Mouse (Mus musculus): Measurements from ENCODE around the gene Hes5.

Gene Hes5

DNA sequence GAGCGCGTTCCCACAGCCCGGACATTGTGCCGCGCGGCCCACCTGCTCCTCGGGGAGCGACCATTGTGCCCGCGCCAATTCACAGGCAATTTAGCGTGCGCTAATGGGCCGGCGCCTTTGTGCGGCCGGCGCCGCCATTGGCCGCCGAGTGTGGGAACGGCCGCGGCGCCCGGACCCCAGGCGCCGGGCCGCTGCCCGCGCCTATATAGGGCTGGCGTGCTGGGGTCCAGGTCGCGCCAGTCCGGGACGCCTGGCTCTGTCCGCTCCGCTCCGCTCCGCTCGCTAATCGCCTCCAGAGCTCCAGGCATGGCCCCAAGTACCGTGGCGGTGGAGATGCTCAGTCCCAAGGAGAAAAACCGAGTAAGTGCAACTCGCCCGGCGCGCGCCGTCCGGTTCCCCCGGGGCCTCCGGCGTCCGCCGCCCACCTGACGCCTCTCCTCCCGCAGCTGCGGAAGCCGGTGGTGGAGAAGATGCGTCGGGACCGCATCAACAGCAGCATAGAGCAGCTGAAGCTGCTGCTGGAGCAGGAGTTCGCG lies at the start of gene Hes5:
Gene Hes5 (plus strand): TSS at position 234 of the 536 bp plus-strand sequence.
- DNase-seq (ENCODE audit: low spot score), result no peak

DNA sequence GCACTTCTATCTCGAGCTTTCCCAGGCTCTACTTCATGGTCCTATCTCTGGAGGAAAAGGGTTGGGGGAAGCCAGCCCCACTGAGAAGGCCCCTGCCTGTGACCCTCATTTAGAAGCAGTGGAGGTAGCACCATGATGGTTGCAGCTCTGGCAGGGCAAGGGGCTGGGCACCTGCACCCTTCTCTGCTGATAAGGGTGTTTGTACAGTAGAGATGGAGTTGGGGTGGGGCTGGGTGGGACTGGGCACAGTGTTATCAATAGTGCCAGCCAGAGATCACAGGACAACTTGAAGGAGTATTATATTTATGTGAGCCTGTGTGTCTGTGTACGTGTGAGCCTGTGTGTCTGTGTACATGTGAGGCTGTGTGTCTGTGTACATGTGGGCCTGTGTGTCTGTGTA lies 49.1 kb upstream of the Hes5 start:
- DNase-seq (ENCODE audit: low spot score), result no peak

- no peak for DNase-seq (ENCODE audit: low spot score)
Measured at GRCm38 (mm10) chr4:154913845-154914244, 46.9 kb upstream of the Hes5 start.

GRCm38 (mm10) chr4:154914252-154914651 lies 46.5 kb upstream of the Hes5 start:
- no peak for DNase-seq (ENCODE audit: low spot score)

GRCm38 (mm10) chr4:154914707-154915106 lies 46.0 kb upstream of the Hes5 start:
- no peak for DNase-seq (ENCODE audit: low spot score)

- no peak for DNase-seq (ENCODE audit: low spot score)
Measured at GRCm38 (mm10) chr4:154915286-154915685, 45.4 kb upstream of the Hes5 start.

DNA sequence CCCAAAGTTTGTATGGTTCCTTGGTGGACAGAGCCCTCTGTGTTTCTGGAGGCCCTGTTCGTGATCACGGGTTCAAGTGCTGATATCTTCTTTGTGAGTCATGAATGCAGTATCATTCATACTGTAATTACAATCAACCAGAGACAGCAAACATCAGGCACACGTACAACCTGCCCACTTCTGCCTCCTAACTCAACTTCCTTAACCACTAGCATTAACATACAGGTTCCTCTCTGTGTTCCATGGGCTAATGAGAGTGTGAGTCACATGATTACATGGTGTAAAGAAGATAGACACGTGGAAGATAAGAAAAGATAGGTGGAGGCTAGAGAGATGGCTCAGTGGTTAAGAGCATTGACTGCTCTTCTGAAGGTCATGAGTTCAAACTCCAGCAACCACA lies 44.1 kb upstream of the Hes5 start:
- no peak for DNase-seq (ENCODE audit: low spot score)

GRCm38 (mm10) chr4:154922291-154922690 lies 38.4 kb upstream of the Hes5 start:
- no peak for DNase-seq (ENCODE audit: low spot score)

GRCm38 (mm10) chr4:154922931-154923330 lies 37.8 kb upstream of the Hes5 start:
- DNase-seq (ENCODE audit: low spot score), result no peak

DNA sequence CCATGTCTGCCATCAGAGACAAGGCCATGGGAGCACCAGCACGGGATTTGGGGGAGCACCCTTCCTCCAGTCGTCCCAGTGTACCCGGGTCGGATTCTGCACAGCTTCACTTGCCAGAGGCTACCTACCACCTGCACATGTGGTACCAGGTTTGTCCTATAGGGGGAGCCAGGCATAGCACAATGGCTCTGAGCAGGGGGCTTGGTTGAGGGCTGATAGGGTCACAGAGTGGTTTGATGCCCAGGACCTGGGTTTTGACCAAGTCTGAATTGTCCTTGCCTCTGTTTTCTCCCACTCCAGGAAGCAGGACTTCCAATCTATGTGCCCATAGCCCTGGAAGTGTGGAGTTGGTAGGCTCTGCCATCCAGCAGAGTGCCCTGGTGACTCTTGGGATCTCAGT lies 35.3 kb upstream of the Hes5 start:
- no peak for DNase-seq (ENCODE audit: low spot score)

DNA sequence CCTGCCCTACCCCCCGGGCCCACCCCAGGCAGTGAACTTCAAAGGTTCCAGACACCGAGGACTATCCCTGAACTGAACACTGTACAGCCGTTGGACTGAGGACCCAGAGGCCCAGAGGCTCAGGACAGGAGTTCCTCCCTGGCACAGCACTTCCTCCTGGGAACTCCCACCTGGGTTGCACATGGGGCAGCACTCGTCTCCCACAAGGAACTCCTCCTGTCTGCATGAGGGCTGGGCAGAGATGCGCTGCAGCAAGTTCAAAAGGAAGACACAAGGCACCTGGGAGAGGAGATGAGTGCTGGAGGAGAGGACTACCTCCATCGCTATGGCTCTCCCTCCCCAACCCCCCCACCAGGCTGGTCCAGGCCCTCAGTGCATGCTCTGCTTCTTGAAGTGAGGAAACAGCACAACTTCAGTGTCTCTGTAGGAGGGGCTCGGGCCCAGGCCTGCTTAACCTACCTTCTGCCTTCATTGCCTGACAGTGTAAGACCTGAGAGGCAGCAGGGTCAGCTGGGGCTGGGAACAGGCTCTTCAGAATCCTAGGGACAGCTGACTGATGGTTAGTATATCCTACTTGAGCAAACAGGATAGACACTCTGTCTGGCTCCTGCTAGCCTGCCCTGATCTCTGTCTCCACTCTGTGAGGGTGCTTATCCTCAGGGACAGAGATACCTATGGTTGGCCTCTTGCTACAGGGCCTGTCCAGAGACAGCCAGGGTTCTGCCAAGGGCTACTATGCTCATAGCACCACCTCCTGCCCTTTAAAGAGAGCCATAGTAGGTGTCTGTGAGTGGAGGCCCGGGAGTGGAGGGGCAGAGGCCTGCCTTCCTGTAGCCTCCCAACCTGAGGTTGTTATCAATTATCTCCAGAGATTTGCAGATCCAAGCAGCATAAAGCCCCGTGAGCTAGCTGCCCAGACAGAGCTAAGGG lies 33.5 kb upstream of the Hes5 start:
- no peak for DNase-seq (ENCODE audit: low spot score)

GRCm38 (mm10) chr4:154927899-154928337 lies 32.8 kb upstream of the Hes5 start:
- no peak for DNase-seq (ENCODE audit: low spot score)

DNA sequence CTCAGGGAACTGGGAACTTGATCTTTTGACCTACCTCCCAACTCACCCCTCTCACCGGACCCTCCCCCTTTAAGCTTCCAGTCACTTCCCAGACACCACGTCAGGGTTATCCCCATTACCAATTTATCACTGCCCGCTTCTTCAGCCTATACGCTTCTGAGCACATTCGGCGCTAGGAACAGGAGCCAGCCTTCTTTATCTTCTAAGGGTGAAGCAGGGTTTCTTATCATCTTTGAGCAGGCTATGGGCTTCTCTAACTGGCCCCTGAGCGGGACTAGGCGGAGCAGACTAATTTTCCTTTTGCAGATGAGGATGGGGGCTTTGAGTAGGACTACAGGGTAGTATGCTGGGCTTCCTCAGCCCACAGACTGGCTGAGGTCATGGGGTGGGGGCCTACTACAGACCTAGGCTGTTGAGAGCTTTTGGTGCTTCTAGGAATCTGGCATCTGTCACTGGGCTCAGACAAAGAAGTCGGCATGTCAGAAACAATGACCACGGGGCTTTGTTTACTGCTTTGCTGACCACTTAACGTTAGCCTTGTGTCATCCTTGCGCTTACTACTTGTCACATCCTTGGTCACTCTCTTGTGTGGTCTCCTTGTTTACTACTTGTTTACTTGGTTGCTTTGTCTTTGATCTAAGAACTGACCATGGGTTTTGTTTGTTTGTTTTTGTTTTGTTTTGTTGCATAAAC lies 32.2 kb upstream of the Hes5 start, which contains the start of gene Tnfrsf14:
Gene Tnfrsf14 (minus strand): TSS at position 169 of the 693 bp plus-strand sequence.
- DNase-seq (ENCODE audit: low spot score), result no peak

- DNase-seq (ENCODE audit: low spot score), result no peak
Measured at GRCm38 (mm10) chr4:154929088-154929660, 31.5 kb upstream of the Hes5 start.

GRCm38 (mm10) chr4:154933306-154933907 lies 27.3 kb upstream of the Hes5 start:
- no peak for DNase-seq (ENCODE audit: low spot score)

DNA sequence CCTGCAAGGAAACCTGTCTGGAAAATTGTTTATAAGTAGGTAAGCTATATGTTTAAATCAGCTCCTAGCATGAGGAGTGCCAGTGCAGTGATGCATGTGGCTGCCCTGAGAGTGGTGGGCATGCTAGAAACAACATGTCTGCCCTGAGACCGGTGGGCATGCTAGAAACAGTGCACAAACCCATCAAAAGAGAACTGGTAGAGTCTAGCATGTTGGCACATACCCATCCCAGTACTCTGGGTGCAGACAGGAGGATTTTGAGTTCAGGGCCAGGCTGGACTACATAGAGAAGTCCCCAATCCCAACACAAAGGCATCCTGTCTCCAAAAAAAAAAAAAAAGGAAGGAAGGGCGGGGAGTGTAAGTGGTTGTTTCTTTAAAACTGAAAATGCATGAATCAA lies 25.9 kb upstream of the Hes5 start:
- no peak for DNase-seq (ENCODE audit: low spot score)

DNA sequence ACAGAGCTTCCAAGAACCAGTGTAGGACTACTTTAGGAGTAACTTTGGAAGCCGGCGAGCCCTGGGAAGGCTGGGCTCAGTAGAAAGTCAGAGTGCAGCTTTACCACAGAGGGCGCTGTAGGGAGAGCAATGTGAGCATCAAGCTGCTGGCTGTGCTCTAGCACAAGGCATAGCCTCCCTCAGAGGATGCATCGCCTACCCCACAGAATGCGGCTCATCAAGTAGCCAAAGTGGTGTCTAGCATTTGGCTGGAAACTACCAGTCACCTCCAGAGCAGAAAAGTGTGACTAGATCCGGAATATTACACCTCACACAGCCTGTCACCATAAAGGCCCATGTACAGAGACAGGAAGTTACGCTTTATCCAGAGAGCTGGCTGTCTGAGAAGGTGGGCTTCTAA lies 24.9 kb upstream of the Hes5 start:
- DNase-seq (ENCODE audit: low spot score), result no peak

DNA sequence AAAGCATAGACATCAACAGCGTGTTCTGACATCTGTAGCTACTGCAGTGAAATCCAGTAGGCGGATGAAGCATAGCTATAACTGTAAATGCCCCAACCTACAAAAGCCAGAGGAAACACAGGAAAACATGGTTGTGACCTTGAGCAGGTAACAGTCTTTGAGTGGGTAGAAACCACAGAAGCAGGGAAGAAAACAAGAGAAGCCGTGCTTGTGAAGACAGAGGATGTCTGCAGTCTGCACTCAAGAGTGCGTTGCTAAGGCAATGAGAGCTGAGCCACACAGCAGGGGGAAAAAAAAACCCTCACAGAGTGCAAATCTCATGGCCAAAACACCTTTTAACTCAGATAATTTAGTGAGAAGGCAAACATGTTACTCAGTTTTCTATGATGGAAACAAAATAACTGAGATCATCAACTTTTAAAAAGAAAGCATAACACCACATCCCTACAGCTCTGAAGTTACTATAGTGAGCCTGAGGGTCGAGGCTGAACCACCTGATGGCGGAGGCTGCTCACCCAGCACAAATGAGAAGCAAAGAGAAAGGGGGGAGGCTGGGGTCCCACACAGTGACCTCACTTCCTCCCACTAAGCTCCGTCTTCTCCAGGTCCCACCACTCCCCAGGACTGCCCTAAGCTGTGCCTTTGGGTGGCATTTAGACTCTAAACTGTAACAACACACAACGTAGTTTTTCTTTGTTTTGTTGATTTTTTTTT lies 24.0 kb upstream of the Hes5 start:
- DNase-seq (ENCODE audit: low spot score), result peak; percentile 17

- DNase-seq (ENCODE audit: low spot score), result no peak
Measured at GRCm38 (mm10) chr4:154937746-154938145, 23.0 kb upstream of the Hes5 start.

- DNase-seq (ENCODE audit: low spot score), result no peak
Measured at GRCm38 (mm10) chr4:154940156-154940555, 20.6 kb upstream of the Hes5 start.

GRCm38 (mm10) chr4:154941831-154942230 lies 18.9 kb upstream of the Hes5 start:
- DNase-seq (ENCODE audit: low spot score), result no peak

Data from ovary, adult 18-20 months (tissue).